Mouse (Mus musculus): ENCODE data around the gene Amotl2. TPM values are rescaled to one million over a fixed set of nuclear protein-coding genes. Genes with fewer than 3 reads are reported as not detected.

Amotl2 gene
- polyA plus RNA-seq (2015; fragmentation: Nextera tagmentation; extraction: Ambion mirVana) = 8.3 and 9.4 TPM in 2 replicates

DNA sequence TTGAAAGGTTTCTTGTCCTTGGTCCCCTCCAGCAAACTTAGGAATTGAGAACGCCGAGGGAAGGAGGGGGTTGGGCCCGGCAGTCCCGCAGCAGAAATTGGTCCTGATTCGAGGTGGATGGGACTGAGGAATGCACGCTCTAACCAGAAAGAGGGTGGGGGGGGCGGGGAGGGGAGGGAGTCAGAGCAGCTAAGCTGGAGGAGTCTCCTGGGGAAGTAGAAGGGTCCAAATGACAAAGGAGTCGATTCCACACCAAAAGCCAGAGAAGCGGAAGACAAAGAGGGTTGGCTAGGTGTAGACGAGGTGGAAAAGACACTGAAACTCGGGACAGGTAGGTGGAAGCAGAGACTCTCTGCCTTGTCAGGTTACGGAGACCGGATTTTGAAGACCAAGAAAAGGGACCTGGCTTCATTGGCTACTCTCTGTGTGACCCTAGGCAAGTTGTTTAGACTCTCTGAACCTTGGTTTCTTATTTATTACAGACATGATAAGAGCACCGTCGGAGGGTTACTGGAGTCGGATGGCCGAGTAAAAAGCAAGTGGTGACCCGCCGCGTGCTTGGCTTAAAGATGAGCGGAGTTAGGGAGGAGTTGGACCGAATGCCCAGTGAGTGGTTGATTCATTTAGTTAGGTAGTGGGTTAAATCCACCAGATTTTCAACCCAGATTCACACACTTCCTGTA is at the start of gene Amotl2:
Gene Amotl2, plus strand, starts transcription at position 192 of the 683 bp plus-strand sequence.

Other genes starting within 250 kb of the Amotl2 start
- 0.02 and 0.04 TPM in 2 replicates for gene Ky, start 210.9 kb upstream of the Amotl2 start, polyA plus RNA-seq (2015; fragmentation: Nextera tagmentation; extraction: Ambion mirVana)
- 110 and 111 TPM in 2 replicates for gene Anapc13, start 90.4 kb upstream of the Amotl2 start, polyA plus RNA-seq (2015; fragmentation: Nextera tagmentation; extraction: Ambion mirVana)
- gene Cep63, start 90.1 kb upstream of the Amotl2 start, polyA plus RNA-seq (2015; fragmentation: Nextera tagmentation; extraction: Ambion mirVana) = 26.9 and 28.5 TPM in 2 replicates
- gene Ryk, start 118.2 kb downstream of the Amotl2 start, polyA plus RNA-seq (2015; fragmentation: Nextera tagmentation; extraction: Ambion mirVana) = 7.9 and 8.0 TPM in 2 replicates

All from spleen, postnatal 0 days (tissue).